Mouse (Mus musculus) kidney, adult 8-10 months (tissue): ENCODE measurements around the gene Ints6l.

ENCODE experiments used
- DNase-seq, 2 experiments: peaks; one replicate each; pipeline ENCODE4 v3.0.0; 2022

Gene Ints6l

GRCm38 (mm10) chrX:56531266-56531665 is 76.6 kb downstream of the Ints6l start:
- DNase-seq = peak; percentile 24 to 67

GRCm38 (mm10) chrX:56537162-56537561 is 82.5 kb downstream of the Ints6l start:
- DNase-seq = peak in 1 of 2 experiments; percentile 17

- DNase-seq = no peak
These were observed 94.8 kb downstream of the Ints6l start, which contains the start of gene Gm648 for GRCm38 (mm10) chrX:56549506-56549905. Gene Gm648, minus strand, starts transcription at chrX:56549606.

- DNase-seq = no peak
These were observed 98.9 kb downstream of the Ints6l start for GRCm38 (mm10) chrX:56553584-56553983.
